Mouse (Mus musculus) liver, adult 2 months (tissue): Measurements from ENCODE around the gene Slc25a22. TPM values are rescaled to one million over a fixed set of nuclear protein-coding genes. Genes with fewer than 3 reads are reported as not detected.

ENCODE experiments used
- DNase-seq: peaks from one replicate; pipeline ENCODE4 v3.0.0-alpha.2; 2011; ENCODE audit warnings: low read depth, low spot score; ENCODE audit errors: extremely low read depth
- H3K27ac ChIP-seq: fragments of 200-500 bp; replicated peaks from 2 replicates; pipeline ENCODE4 v1.5.1; 2012; ENCODE audit warnings: low read depth, mild to moderate bottlenecking, control low read depth, inconsistent platforms, low read length; ENCODE audit not compliant: insufficient read depth
- H3K27me3 ChIP-seq: fragments of 200-500 bp; 2 replicates; pipeline ENCODE4 v1.6.1; 2012; ENCODE audit warnings: mild to moderate bottlenecking, moderate library complexity, low read length, inconsistent platforms; ENCODE audit not compliant: control insufficient read depth, insufficient read depth
- H3K36me3 ChIP-seq: fragments of 200-500 bp; 2 replicates; pipeline ENCODE4 v1.6.1; 2012; ENCODE audit warnings: low read length, inconsistent platforms; ENCODE audit not compliant: control insufficient read depth, insufficient read depth
- H3K4me1 ChIP-seq: fragments of 200-500 bp; 2 replicates; pipeline ENCODE4 v1.6.1; 2011; ENCODE audit warnings: low read length; ENCODE audit not compliant: control insufficient read depth, insufficient read depth
- H3K4me3 ChIP-seq: fragments of 200-500 bp; 2 replicates; pipeline ENCODE4 v1.5.1; 2011; ENCODE audit warnings: low read depth, mild to moderate bottlenecking, control low read depth, low read length, moderate library complexity; ENCODE audit not compliant: insufficient read depth
- H3K79me2 ChIP-seq: fragments of 200-500 bp; 2 replicates; pipeline ENCODE4 v1.6.1; 2012; ENCODE audit warnings: inconsistent platforms, mild to moderate bottlenecking, low read length, moderate library complexity; ENCODE audit not compliant: control insufficient read depth, insufficient read depth
- H3K9ac ChIP-seq: fragments of 200-500 bp; 2 replicates; pipeline ENCODE4 v1.6.1; 2012; ENCODE audit warnings: low read depth, mild to moderate bottlenecking, control low read depth, inconsistent platforms, low read length
- CTCF ChIP-seq: fragments of 200-500 bp; IDR thresholded peaks from 2 replicates; pipeline ENCODE4 v1.5.1; 2011; ENCODE audit warnings: low read depth, low read length, control low read depth
- POLR2A ChIP-seq: fragments of 200-500 bp; IDR thresholded peaks from 2 replicates; pipeline ENCODE4 v1.6.1; 2011; ENCODE audit warnings: low read length, control low read depth; ENCODE audit not compliant: insufficient read depth; ENCODE audit errors: extremely low read depth
- WGBS: fragments of 180-500 bp; shearing (Covaris S2); methylation state at CpG from one replicate; pipeline ENCODE4 v1.1.7; 2018; 5-methylcytosine and 5-hydroxymethylcytosine counted together
- polyA plus RNA-seq: library from polyadenylated mRNA; depleted of rRNA; stranded (reverse); fragments of >200 nt; gene quantifications from 2 replicates; pipeline ENCODE4 v1.2.3, GENCODE M21; 2012
- total RNA-seq: library from RNA; depleted of rRNA; stranded (reverse); fragments of >200 nt; gene quantifications from 2 replicates; pipeline ENCODE4 v1.2.3, GENCODE M21; 2014

Gene Slc25a22
- total and polyA plus RNA-seq, 2 experiments, result 26.1 to 345 TPM

DNA sequence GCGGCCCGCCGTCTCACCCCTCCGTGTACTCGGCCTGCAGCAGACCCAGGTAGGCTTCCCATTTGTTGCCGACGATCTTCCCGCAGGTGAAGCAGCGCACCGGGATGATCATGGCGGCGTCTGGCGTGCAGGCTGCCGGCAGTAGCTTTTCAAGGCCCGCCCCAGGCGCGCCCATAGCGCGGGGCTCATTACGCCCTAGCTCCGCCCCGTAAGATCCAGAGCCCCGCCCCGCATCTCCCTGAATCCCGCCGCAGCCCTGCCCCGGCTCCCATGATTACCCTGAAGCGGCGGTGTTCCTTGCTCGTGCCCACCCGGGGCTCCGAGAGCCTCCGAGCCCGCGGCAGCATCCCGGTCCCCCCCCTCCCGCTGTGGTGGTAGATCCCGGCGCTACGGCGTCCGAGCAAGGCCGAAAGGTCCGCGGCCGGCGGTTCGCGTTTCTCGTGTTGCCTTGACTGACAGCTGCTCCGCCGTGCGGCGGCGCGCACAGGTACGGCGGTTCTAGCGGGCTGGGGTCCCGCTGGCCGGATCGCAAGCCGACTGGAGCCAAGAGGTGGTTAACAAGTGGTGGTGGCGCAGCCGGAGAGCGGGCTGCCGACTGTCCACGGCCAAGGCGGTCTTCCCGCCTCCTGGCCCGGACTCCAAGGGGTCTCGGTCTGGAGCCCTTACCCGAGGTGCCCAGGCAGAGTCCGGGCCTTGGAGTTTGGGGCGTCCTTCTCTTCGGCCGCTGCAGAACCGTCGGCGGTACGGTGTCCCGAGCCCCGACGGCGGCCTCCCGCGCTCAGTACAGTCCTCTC, 37.5 kb upstream of the Slc25a22 start, which contains the start of the genes Polr2l and Tspan4:
TSS of gene Polr2l (minus strand) at position 122 of the 794 bp plus-strand sequence.
TSS of gene Tspan4 (plus strand) at position 230 of the 794 bp plus-strand sequence.
- DNase-seq, result peak; percentile 72
- peak within 1 kb of the TSS; percentile 92 for H3K27ac ChIP-seq
- peaks cover 8% of the 10 kb centered on the region; the same call in 1 of the 2 replicates for H3K36me3 ChIP-seq
- peak within 1 kb of the TSS; percentile 83 for H3K4me3 ChIP-seq
- peak; percentile 89 for TF ChIP-seq POLR2A
- TF ChIP-seq CTCF, result 0 out of 2 replicates have a peak, but pooled peaks have one; percentile 15
- no peaks in the 10 kb centered on the region for H3K27me3 ChIP-seq
- peaks cover 21% of the 10 kb centered on the region for H3K4me1 ChIP-seq
- peak within 1 kb of the TSS; percentile 92 for H3K9ac ChIP-seq
- peaks cover 23% of the 10 kb centered on the region; the same call in 1 of the 2 replicates for H3K79me2 ChIP-seq
- under 1% methylated on average over 83 of the region's 87 CpGs for WGBS

DNA sequence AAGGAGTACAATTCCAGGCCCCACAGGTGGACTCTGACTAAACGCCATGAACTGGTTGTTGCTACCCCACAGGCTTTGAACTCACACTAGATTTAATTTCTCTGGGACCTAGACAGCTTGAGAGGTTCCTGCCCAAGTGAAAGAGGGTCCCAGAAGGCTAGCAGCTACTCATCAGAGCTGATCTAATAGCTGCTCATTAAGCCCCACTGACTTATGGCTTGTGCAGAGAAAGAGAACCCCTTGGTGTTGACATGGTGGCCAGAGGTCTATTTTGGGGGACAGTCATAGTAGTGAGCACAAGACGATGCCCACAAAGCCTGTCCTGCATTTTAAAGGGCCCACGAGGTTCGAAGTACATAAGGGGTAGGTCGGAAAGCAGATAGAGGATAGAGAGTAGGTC, 36.5 kb upstream of the Slc25a22 start:
- Histone ChIP-seq H3K9ac (peak overlapping the region; percentile 80), H3K36me3 (peaks cover 8% of the 10 kb centered on the region; the same call in 1 of the 2 replicates), H3K27ac (no peak overlapping the region), H3K4me3 (peak overlapping the region; percentile 83), H3K27me3 (no peaks in the 10 kb centered on the region), H3K4me1 (peaks cover 25% of the 10 kb centered on the region), H3K79me2 (peaks cover 27% of the 10 kb centered on the region; the same call in 1 of the 2 replicates)
- TF ChIP-seq POLR2A (no peak), CTCF (no peak)
- DNase-seq, result no peak
- 6% methylated on average over 5 of the region's 5 CpGs for WGBS

DNA sequence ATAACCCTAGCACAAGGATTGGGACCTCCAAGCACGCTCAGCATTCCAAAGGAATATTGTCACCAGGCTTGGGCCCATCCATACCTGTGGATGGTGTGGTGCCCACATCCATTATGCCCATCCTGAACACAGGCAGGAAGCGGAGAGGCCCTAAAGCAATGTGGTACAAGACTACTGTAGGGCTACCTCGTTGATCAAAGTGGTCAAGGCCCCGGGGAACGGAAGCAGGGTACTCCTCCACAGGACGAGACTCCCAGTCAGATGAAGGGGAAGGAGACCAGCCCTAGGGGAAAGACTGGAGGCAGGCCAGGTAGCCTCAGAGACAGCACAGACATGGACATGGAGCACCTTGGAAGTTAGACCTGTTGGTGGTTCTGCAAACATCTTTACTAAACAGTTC, 35.1 kb upstream of the Slc25a22 start:
- peaks cover 8% of the 10 kb centered on the region; the same call in 1 of the 2 replicates for H3K36me3 ChIP-seq
- DNase-seq, result no peak
- no peak overlapping the region for H3K9ac ChIP-seq
- no peak overlapping the region for H3K27ac ChIP-seq
- H3K79me2 ChIP-seq, result peaks cover 21% of the 10 kb centered on the region; the same call in 1 of the 2 replicates
- no peak overlapping the region for H3K4me3 ChIP-seq
- peaks cover 29% of the 10 kb centered on the region for H3K4me1 ChIP-seq
- H3K27me3 ChIP-seq, result no peaks in the 10 kb centered on the region
- 86% methylated on average over 6 of the region's 6 CpGs for WGBS
- TF ChIP-seq POLR2A, result no peak

DNA sequence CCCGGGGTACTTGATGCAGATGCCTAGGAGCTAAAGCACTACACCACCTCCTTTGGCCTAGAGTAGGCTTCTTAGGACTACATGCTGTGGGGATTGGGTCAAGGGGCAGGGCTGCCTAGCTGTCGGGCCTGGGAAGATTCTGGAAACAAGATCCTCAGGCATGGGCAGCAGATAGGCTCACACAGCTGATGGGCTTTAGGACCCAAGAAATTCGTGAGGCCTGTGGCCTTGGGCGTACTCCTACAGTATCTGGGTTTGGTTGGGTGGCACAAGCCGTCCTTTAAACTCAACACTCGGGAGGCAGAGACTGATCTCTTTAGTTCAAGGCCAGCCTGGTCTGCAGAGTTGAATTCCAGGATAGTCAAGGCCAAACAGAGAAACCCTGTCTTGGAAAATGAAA, 34.5 kb upstream of the Slc25a22 start:
- Histone ChIP-seq H3K4me3 (no peak overlapping the region), H3K79me2 (peaks cover 16% of the 10 kb centered on the region; the same call in 1 of the 2 replicates), H3K27me3 (no peaks in the 10 kb centered on the region), H3K4me1 (peaks cover 24% of the 10 kb centered on the region), H3K36me3 (peaks cover 8% of the 10 kb centered on the region; the same call in 1 of the 2 replicates), H3K27ac (no peak overlapping the region), H3K9ac (no peak overlapping the region)
- no peak for DNase-seq
- 78% methylated on average over 6 of the region's 6 CpGs for WGBS
- TF ChIP-seq CTCF (no peak), POLR2A (no peak)

DNA sequence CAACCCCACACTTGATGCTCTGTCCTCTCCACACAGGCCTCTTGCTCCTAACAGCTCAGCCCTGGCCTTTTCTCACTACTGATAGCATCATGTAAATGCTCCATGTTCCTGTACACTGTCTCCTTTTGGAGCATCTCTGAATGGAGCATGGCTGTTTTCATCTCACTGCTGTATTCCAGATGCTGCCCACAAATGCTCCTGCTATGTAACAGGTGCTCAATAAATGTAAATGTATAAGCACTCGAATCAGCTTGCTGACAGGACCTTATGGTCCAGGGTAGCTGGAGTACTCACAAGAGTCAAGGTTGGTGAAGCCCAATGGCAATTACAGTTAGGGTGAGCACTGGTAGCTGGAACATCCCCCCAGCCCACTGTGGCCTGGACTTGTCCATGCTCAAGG, 33.5 kb upstream of the Slc25a22 start:
- TF ChIP-seq CTCF, result no peak
- no peak for TF ChIP-seq POLR2A
- Histone ChIP-seq H3K4me1 (peaks cover 22% of the 10 kb centered on the region), H3K4me3 (no peak overlapping the region), H3K27me3 (no peaks in the 10 kb centered on the region), H3K36me3 (peaks cover 8% of the 10 kb centered on the region; the same call in 1 of the 2 replicates), H3K79me2 (peaks cover 16% of the 10 kb centered on the region; the same call in 1 of the 2 replicates), H3K27ac (no peak overlapping the region), H3K9ac (no peak overlapping the region)
- WGBS, result 97% methylated on average over 1 of the region's 1 CpGs
- no peak for DNase-seq

DNA sequence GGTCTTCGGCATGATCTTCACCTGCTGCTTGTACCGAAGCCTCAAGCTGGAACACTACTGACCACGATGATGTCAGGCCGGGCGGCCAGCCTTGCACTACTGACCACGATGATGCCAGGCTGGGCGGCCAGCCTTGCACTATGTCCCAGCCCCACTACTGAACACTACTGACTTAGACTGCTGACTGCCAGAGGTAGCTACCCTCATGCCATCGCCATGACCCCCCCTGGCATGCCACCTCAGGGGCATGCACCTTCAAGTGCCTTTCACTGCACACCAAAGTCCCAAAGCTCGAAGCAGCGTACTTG, 32.9 kb upstream of the Slc25a22 start:
- DNase-seq, result no peak
- peaks cover 25% of the 10 kb centered on the region for H3K4me1 ChIP-seq
- no peak overlapping the region for H3K9ac ChIP-seq
- 95% methylated on average over 10 of the region's 10 CpGs for WGBS
- H3K27me3 ChIP-seq, result no peaks in the 10 kb centered on the region
- H3K27ac ChIP-seq, result no peak overlapping the region
- H3K79me2 ChIP-seq, result peaks cover 16% of the 10 kb centered on the region; the same call in 1 of the 2 replicates
- TF ChIP-seq CTCF (no peak), POLR2A (no peak)
- H3K4me3 ChIP-seq, result no peak overlapping the region
- H3K36me3 ChIP-seq, result peaks cover 8% of the 10 kb centered on the region; the same call in 1 of the 2 replicates
